Mouse (Mus musculus) thymus, postnatal 25 days (tissue): ENCODE results near the gene D17H6S53E.
A peak's percentile ranks its signal among the peaks of the same experiment; 100 is the strongest.

Experiments
- DNase-seq: peaks from one replicate; pipeline ENCODE4 v3.0.0; 2022

The D17H6S53E gene

DNA sequence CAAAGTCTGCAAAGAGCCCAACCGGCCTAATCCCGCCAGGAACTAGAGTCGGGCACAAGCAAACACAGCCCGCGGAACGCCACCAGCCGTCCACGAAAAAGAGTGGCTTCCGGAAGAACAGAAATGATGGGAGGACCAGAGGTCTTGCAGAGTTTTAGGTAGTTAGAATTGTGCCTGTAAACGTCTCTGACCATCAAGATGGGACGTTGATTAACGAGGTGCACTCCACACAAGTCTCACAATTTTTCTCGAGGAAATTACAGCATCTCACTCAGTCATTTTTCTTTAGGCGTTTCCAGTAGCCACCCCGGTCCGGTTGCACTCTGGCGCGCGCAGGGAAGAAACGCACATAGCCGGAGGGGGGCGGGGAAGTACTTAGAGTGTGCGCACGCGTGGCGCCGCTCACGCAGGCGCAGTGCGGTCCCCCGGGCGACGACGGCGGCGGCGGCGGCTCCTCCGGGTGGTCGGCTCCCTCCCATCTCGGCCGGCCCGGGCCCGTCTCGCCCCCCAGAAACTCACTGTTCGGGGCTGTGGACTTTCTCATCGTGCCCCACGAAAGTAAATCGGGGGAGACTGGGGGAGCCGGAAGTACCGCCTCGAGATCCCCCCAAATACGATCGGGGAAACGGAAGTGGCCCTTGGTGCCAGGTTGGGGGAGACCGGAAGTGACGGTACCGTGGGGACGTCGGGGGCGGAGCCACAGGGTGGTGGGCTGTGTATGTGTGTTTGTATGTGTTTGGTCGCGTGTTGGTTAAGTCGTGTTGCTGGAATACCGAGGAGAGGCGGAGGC lies 8.8 kb downstream of the D17H6S53E start, which contains the start of gene Bag6:
Gene Bag6 (plus strand): TSS at position 378 of the 790 bp plus-strand sequence.
- peak; percentile 95 for DNase-seq

DNA sequence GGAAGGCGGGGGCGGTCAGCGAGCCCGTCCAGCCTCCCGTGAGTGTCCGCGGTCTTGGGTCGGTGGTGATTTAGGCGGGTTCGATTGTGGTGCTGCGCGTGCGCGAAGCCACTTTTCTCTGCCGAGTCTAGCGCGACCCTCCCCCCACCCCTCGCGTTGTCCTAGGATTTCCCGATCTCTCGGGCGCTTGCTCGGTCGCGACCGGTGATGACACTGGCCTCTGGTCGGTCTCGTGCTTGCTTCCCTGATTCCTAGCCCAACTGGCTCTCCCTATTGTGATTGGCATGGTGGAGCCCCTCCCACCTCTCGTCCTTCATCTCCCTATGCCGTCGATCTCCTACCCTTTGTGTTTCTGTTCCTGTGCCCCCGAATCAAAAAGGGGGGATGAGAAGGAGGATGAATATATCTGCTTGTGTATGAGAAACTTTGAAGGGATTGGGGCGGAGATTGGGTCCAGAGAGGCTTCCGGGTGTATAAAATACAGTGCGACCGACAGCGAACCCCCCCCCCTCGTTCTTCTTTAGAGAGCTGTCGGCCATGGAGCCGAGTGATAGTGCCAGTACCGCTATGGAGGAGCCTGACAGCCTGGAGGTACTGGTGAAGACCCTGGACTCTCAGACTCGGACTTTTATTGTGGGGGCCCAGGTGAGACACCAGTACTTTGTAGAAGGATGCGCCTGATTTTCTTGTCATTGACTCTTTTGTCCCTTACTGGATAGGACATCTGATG lies 9.6 kb downstream of the D17H6S53E start:
- DNase-seq, result no peak

DNA sequence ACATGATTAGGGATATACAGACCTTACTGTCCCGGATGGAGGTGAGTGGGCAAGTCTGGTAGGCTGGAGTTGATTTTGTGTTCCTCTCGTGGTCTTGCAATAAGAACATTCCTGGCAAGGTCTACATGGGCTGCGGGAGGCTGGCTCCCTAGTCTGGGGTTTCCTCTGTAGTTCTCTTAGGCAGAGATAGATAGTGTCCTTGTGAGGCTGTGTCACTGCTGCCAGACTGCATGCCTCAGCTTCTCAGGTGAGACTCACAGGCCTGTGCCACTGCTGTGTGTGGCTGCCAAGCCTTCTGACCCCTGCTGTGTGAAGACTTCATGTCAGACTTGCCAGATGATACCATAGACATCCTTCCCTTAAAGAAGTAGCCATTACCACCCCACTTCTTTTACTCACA lies 13.1 kb downstream of the D17H6S53E start:
- no peak for DNase-seq

- DNase-seq, result no peak
Measured at GRCm38 (mm10) chr17:35140490-35140996, 14.4 kb downstream of the D17H6S53E start.

GRCm38 (mm10) chr17:35141971-35142370 lies 15.8 kb downstream of the D17H6S53E start:
- no peak for DNase-seq

DNA sequence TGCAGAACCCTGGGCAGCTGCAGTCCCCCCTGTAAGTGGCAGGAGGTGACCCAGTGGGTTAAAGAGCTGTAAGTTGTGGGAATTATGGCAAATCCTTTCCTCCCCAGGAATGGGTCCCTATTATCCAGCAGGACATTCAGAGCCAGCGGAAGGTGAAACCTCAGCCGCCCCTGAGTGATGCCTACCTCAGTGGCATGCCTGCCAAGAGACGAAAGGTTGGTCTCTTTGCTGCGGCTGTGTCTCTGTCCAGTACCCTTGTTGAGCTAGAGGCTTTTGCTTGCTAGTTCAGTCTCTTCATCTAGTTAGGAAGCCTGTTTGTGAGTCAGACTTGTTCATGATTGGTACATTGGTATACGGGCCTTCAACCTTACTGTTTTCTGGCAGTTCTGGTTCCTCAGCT lies 20.0 kb downstream of the D17H6S53E start:
- DNase-seq, result no peak

DNA sequence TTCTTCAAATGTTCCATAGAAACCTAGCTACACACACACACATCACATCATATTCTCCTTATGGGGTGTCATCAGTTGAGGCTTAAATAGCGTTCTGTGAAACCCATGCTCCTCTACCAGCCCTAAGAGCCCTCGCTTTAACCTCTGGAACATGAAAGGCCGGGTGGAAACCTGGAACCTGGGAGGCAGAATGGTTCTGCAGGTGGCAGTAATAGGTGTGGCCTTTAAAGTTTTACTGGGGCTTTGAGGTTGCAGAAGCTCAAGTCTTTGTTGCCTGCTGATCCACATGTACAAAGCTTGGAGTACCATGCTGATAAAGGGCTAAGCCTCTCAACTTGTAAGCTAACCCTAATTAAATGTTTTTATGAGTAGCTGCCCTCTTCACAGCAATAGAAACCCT lies 21.2 kb downstream of the D17H6S53E start:
- DNase-seq, result no peak

DNA sequence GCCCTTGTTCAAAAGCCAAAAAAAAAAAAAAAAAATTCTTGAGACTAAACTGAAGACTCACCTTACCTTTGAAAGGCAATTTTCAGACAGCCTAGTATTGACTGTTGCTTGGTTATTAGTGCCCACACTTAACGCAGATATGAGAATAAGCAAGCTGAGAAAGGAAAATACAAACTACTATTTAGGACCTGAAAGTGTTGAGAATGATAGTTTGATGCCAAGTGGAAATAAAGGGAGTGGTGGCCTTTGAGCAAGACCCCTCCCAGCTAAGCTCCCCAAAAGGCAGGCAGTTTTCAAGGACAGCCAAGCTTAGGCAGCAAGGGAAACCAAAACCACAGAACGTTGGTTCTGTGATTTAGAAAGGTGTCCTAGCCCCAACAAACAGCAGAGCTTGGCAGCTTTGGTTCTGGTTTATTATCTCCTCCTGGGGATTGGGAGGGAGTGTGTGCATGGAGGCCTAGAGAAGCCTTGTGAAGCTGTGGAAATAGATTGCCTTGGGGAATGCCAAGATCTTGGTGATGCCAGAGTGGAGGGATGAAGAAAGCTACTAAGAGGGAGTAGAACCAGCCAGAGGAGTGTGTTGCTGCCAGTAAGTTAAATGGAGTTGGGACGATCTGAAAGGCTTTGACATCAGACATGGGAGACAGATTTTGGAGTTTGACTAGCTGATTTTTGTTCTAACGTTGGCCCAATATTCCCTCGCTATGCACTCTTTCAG lies 21.9 kb downstream of the D17H6S53E start:
- DNase-seq, result no peak

DNA sequence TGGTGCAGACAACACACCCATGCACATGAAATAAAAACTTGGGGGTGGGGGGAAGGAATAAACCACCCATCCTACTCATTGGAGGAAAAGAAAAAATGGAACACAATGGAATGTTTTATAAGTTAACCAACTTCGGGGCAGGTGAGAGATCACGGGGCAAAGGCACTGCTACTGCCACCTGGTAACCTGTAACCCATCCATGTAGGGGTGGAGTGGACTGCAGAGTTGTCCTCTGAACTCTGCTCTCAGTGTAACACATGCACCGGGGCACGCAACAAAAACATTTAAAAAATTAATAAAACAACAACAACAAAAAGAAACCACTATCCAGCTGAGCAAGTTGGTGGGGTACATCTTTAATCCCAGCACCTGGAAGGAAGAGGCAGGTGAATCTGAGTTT lies 25.9 kb downstream of the D17H6S53E start:
- DNase-seq, result no peak

DNA sequence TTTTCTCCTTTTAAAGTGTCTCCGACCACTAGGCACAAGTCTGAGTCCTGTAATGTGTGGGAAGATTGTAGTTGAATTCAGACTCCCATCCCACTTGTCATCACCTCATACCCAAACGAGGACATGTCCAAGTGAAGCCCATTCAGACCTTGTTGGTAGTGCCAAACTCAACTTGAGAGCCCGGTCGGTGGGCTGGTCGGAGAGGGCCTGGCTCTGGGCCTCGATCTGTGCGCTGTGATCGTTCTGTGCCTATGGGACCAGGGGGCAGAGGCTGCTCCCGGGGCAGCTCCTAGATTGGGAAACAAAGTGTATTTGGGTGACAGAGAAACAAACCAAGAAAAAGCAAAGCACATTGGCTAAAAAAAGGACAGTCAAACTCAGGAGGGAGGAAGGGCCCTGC lies 26.9 kb downstream of the D17H6S53E start:
- DNase-seq, result no peak

GRCm38 (mm10) chr17:35153931-35154330 lies 27.8 kb downstream of the D17H6S53E start:
- DNase-seq, result no peak

GRCm38 (mm10) chr17:35154616-35155015 lies 28.4 kb downstream of the D17H6S53E start:
- no peak for DNase-seq

- DNase-seq, result no peak
Measured at GRCm38 (mm10) chr17:35155451-35155850, 29.3 kb downstream of the D17H6S53E start.

DNA sequence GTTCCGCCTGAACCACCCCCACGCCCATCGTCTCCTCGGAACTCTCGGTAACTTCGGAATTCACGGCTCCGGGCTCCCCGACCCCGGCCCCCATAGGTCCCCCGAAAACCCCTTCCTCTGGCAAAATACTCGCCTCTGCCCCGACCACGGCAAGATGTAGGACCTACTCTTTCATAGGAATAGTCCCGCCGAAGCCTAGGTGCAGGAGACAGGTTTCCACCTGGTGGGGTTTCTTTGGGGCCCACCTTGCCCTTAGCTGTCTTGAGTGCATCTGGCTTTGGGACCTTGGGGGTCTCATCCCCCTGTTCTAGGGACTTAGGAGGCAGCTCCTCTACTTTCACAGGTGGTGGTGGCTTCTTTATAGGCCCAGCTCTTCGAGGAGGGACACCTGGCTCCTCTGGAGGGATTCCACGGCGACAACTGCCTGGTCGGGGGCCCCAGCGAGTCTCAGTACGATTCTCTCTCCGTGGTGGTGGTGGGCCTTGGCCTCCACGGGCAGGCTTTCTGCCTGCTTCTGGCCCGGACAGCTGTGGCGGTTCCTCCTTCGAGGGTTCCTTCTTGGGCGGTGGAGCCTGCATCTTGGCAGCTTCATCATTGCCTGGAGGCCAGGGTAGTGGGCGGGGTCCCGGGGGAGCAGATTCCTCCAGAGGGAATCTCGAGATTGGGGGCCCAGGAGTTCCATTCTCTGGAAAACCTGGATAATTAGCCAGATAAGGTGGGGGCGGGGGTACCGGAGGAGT lies 30.5 kb downstream of the D17H6S53E start:
- DNase-seq, result no peak

DNA sequence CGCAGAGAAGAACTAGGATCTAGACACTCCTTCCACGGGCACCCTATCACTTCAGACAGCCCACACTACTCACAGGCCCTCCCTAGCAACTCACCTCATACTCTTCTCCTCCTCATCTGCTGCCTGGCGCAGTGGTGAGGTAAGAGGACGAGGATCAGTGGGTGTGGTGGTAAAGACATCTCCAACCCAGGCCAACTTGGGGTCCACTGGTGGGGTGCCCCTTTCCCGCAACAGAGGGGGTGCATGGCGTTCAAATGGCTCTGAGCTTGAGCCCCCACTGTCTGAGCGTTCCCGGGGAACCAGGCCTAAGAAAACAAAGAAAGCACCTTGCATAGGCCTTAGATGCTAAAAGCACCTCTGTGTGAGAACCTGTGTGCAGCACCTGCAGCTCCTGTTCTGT lies 31.1 kb downstream of the D17H6S53E start:
- no peak for DNase-seq

- DNase-seq, result no peak
Measured at GRCm38 (mm10) chr17:35157661-35158175, 31.5 kb downstream of the D17H6S53E start.

DNA sequence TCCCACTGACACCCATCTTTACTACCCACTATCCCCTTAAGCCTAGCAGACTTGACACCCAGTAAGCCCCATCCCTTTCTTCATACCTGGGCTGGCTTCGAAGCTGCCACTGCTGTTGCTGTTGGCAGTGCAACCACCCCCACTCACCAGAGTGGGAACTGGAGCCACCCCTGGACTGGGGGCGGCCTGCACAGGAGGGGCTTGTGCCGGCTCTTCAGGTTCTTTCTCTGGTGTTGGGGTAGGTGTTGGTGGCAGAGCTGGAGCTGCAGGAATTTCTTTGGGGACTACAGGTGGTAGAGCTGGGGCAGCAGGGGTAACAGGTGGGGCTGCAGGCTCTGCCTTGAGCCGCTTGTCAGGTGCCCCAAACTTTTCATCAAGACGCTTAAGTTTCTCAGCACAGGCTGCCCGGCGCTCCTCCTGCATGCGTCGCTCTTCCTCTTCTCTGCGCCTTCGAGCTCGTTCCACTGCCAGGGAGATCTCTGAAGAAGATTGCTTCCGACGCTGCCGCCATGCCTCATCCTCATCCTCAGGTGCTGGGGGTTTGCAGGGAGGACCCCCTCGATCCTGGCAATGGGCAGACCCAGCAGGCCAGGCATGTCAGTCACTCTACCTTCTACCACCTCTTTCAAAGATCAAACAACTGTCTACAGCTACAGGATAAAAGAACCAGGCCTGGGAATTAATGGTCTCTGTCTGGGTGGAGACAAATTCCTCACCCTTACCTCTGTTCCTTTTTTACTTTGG lies 32.8 kb downstream of the D17H6S53E start:
- DNase-seq, result no peak

- no peak for DNase-seq
Measured at GRCm38 (mm10) chr17:35159638-35160037, 33.5 kb downstream of the D17H6S53E start.

- DNase-seq, result no peak
Measured at GRCm38 (mm10) chr17:35161421-35161820, 35.2 kb downstream of the D17H6S53E start.

DNA sequence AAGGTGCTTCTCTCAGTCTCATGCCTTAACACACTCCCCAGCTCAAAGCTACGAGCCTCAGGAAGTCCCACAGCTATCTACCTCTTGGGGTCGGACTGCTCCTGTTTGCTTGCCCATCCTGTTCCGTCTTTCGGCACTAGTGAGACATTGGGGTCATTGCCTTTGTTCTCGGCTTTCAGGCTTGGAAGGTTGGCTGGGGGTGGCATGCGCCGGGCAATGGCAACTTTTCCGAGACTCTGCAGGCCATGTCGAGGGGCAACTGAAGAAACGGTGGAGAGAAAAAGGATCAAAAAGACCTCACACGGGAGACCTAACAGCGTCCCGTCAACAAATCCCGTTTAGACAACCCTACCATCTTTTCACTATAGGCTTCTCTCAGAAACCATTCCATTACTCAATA lies 35.9 kb downstream of the D17H6S53E start:
- DNase-seq, result no peak

GRCm38 (mm10) chr17:35162730-35163129 lies 36.6 kb downstream of the D17H6S53E start:
- DNase-seq, result no peak
